Mouse (Mus musculus) CH12.LX (cell line): Measurements from ENCODE around the gene Agap1.

Experiments used
- CTCF ChIP-seq, 2 experiments: IDR thresholded peaks in 1 of 2; conservative IDR thresholded peaks in 1 of 2; 2 replicates each; pipeline ENCODE4 v1.5.1; 2011 to 2012; ENCODE audit warnings: low read depth in 2 of 2, low read length in 2 of 2, improper control_type of control experiment in 1 of 2, inconsistent platforms in 1 of 2, mild to moderate bottlenecking in 1 of 2, moderate library complexity in 1 of 2
- EP300 ChIP-seq: IDR thresholded peaks from 2 replicates; pipeline ENCODE4 v1.6.1; 2011; ENCODE audit warnings: low read length, improper control_type of control experiment
- POLR2A ChIP-seq: IDR thresholded peaks from 2 replicates; pipeline ENCODE4 v1.6.1; 2011; ENCODE audit warnings: low read depth, mild to moderate bottlenecking, improper control_type of control experiment, low read length
- SIN3A ChIP-seq: IDR thresholded peaks from 2 replicates; pipeline ENCODE4 v1.6.1; 2012; ENCODE audit warnings: low read length, improper control_type of control experiment, inconsistent platforms

- TF ChIP-seq SIN3A (no peak), POLR2A (no peak), EP300 (no peak), CTCF (conservative IDR thresholded peaks at IDR 0.05 in 1 of 2, IDR thresholded peaks at IDR 0.05 in 1 of 2; ENCODE audit: low read depth in 2 of 2, low read length in 2 of 2) (no peak)
Measured at GRCm38 (mm10) chr1:89929721-89930505, 475.3 kb downstream of the Agap1 start.
